Mouse (Mus musculus): ENCODE results near the gene Angptl4. TPM values are rescaled to one million over a fixed set of nuclear protein-coding genes. Genes with fewer than 3 reads are reported as not detected.

Gene Angptl4
- polyA plus RNA-seq, 1 experiment from 2014 or later: 16.6 TPM

DNA sequence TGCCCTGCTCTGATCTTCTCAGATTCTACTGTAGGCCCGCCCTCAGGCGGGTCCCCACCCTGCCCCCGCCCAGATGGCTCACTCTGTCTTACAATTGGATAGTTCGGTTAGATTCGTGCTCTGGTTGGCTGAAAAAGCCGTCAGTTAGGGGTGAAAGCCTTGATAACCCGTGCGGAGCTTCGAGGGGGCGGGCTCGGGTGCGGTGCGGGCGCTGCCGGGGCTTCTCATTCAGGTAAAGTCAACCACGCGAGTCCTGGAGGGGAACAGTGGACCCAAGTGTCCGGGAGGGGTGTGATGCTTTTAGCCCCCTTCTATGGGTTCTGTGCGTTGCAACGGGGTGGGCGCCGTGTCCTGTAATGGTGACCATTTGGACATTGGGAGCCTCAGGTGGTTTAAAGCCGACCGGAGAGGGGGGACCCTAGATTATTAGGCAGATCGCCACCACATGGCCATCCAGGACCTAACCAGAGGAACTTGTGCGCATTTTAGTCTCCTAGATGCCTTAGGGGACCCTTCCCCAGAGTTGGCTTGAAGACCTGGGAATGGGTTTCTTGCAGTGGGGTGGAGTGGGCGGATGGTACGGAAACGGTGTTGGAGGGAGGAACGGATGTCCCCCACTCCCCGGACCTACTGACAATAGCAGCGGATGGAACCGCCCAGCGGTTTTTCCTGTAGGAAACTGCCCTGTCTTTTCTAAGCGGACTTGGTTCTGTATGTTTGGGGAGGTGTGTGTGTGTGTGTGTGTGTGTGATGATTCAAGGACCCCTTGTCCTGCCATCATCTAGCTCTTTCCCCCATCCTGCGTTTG, 28.9 kb upstream of the Angptl4 start, which contains the start of gene Kank3:
TSS of gene Kank3 (plus strand) at position 186 of the 808 bp plus-strand sequence.
- H3K9ac ChIP-seq (ENCODE audit: low read length): peak within 1 kb of the TSS; percentile 41
- no peak within 1 kb of the TSS for H3K27ac ChIP-seq (ENCODE audit: low read depth, low read length)
- WGBS: 1% methylated on average over 36 of the region's 36 CpGs

DNA sequence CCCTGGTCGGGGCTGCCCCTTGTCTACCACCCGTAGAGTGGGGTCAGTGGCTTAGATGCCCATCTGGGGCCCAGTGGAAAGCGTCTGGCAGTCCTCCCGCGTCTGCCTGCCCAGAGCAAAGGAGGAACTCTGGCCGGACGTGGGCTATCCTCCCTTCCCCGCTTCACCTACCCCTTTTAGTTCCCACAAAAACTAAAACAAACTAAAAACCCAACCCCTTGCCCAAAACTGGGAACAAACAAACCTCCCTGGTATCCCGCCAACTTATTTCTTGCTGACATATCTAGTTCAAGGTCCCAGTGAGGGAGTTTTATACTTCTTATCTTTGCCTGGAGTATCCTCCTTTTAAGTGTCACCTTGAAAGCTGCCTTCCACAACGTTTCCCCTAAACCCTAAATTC, 26.6 kb upstream of the Angptl4 start:
- H3K27me3 ChIP-seq (ENCODE audit: control insufficient read depth, insufficient read depth, low read length): peaks cover 2% of the 10 kb centered on the region; the same call in 1 of the 2 replicates
- WGBS: 47% methylated on average over 10 of the region's 10 CpGs
- H3K4me1 ChIP-seq (replicated peaks; ENCODE audit: control insufficient read depth, insufficient read depth, low read length): no peaks in the 10 kb centered on the region
- DNase-seq (ENCODE audit: low spot score) (no peak), ATAC-seq (replicated peaks; ENCODE audit: low FRiP score) (no peak)
- no peaks in the 10 kb centered on the region for H3K9me3 ChIP-seq (ENCODE audit: control insufficient read depth, low read length)
- no peak overlapping the region for H3K9ac ChIP-seq (ENCODE audit: low read length)
- H3K4me2 ChIP-seq (ENCODE audit: low read depth, low read length, severe bottlenecking): no peak overlapping the region
- no peak overlapping the region for H3K4me3 ChIP-seq (ENCODE audit: low read depth, low read length)
- no peak overlapping the region for H3K27ac ChIP-seq (ENCODE audit: low read depth, low read length)
- H3K36me3 ChIP-seq (ENCODE audit: control insufficient read depth, insufficient read depth, low read length): no peaks in the 10 kb centered on the region

More for the DNA sequence above, 28.9 kb upstream of the Angptl4 start, which contains the start of gene Kank3:
- ATAC-seq (replicated peaks; ENCODE audit: low FRiP score) (peak; percentile 96), DNase-seq (ENCODE audit: low spot score) (peak; percentile 93)
- H3K4me3 ChIP-seq (ENCODE audit: low read depth, low read length): peak within 1 kb of the TSS; percentile 50
- no peaks in the 10 kb centered on the region for H3K9me3 ChIP-seq (ENCODE audit: control insufficient read depth, low read length)
- no peaks in the 10 kb centered on the region for H3K36me3 ChIP-seq (ENCODE audit: control insufficient read depth, insufficient read depth, low read length)
- peaks cover 2% of the 10 kb centered on the region; the same call in 1 of the 2 replicates for H3K27me3 ChIP-seq (ENCODE audit: control insufficient read depth, insufficient read depth, low read length)
- H3K4me1 ChIP-seq (replicated peaks; ENCODE audit: control insufficient read depth, insufficient read depth, low read length): no peaks in the 10 kb centered on the region
- peak within 1 kb of the TSS; percentile 75 for H3K4me2 ChIP-seq (ENCODE audit: low read depth, low read length, severe bottlenecking)

DNA sequence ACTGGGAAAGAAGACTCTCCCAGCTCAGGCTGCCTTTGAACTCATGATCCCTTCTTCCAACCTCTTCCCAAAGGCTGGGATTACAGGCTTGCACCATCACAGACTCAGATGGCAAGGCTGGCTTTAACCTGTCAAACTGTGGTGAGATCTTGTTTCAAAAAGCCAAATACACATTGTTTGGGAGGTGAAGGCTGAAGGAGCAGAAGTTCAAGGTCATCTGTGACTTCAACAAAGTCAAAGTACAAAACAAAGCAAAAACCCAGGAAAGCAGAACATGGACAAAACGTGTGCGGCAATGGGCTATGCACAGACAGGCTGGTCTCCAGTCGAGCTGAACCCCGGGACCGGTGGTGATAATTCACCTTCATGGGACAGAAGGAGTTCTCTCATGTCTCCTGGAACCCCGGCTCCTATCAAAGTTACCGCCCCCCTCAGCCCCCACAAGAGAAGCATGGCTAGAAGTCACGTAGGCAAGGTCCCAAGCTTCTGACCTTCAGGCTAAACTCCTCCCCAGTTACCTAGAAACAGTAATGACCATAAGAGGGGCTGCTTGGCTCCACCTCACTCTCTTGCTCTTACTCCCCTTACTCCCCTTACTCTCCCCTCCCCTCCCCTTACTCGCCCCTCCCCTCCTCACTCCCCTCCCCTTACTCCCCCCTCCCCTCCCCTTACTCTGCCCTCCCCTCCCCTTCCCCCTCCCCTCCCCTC, 25.7 kb upstream of the Angptl4 start:
- Histone ChIP-seq H3K4me2 (ENCODE audit: low read depth, low read length, severe bottlenecking) (no peak overlapping the region), H3K27me3 (ENCODE audit: control insufficient read depth, insufficient read depth, low read length) (peaks cover 2% of the 10 kb centered on the region; the same call in 1 of the 2 replicates), H3K9ac (ENCODE audit: low read length) (no peak overlapping the region), H3K4me3 (ENCODE audit: low read depth, low read length) (no peak overlapping the region), H3K27ac (ENCODE audit: low read depth, low read length) (no peak overlapping the region), H3K9me3 (ENCODE audit: control insufficient read depth, low read length) (no peaks in the 10 kb centered on the region), H3K36me3 (ENCODE audit: control insufficient read depth, insufficient read depth, low read length) (no peaks in the 10 kb centered on the region), H3K4me1 (replicated peaks; ENCODE audit: control insufficient read depth, insufficient read depth, low read length) (no peaks in the 10 kb centered on the region)
- 73% methylated on average over 8 of the region's 9 CpGs for WGBS
- ATAC-seq (replicated peaks; ENCODE audit: low FRiP score): no peak
- DNase-seq (ENCODE audit: low spot score): no peak

DNA sequence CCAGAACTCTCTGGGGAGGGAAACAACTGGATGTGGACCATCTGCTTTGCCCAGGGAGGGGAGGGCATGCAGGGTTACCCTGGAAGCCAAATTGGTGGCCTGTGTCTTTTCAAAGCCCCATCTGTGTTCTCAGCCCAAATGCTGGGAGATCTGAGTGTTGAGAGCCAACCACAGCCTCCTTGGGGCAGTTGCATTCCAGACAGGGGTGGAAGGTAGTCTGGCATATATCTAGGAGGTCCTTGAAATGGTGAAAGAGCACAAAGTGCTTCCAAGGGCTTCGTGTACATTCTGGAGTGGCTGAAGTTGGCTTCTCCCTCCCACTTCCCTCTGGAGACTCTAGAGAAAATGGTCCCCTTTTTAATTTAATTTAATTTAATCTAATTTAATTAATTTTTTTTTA, 23.1 kb upstream of the Angptl4 start:
- Histone ChIP-seq H3K4me3 (ENCODE audit: low read depth, low read length) (no peak overlapping the region), H3K4me2 (ENCODE audit: low read depth, low read length, severe bottlenecking) (no peak overlapping the region), H3K9ac (ENCODE audit: low read length) (no peak overlapping the region), H3K9me3 (ENCODE audit: control insufficient read depth, low read length) (no peaks in the 10 kb centered on the region), H3K4me1 (replicated peaks; ENCODE audit: control insufficient read depth, insufficient read depth, low read length) (no peaks in the 10 kb centered on the region), H3K27me3 (ENCODE audit: control insufficient read depth, insufficient read depth, low read length) (no peaks in the 10 kb centered on the region), H3K36me3 (ENCODE audit: control insufficient read depth, insufficient read depth, low read length) (no peaks in the 10 kb centered on the region), H3K27ac (ENCODE audit: low read depth, low read length) (no peak overlapping the region)
- ATAC-seq (replicated peaks; ENCODE audit: low FRiP score) (no peak), DNase-seq (ENCODE audit: low spot score) (no peak)
- 73% methylated on average over 1 of the region's 1 CpGs for WGBS

DNA sequence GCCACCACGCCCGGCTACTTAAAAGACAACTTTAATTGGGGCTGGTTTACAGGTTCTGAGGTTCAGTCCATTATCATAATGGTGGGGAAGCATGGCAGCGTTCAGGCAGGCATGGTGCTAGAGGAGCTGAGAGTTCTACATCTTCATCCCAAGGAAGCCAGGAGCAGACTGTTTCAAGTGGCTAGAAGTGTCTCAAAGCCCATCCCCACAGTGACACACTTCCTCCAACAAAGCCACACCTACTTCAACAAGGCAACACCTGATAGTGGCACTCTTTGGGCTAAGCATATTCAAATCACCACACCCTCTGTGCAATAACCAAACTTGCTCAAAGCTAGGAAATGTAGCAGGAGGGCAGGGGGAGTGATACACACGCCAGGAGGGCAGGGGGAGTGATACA, 22.6 kb upstream of the Angptl4 start:
- H3K4me2 ChIP-seq (ENCODE audit: low read depth, low read length, severe bottlenecking): no peak overlapping the region
- no peak overlapping the region for H3K9ac ChIP-seq (ENCODE audit: low read length)
- no peaks in the 10 kb centered on the region for H3K9me3 ChIP-seq (ENCODE audit: control insufficient read depth, low read length)
- H3K27ac ChIP-seq (ENCODE audit: low read depth, low read length): no peak overlapping the region
- H3K4me3 ChIP-seq (ENCODE audit: low read depth, low read length): no peak overlapping the region
- H3K4me1 ChIP-seq (replicated peaks; ENCODE audit: control insufficient read depth, insufficient read depth, low read length): no peaks in the 10 kb centered on the region
- no peaks in the 10 kb centered on the region for H3K36me3 ChIP-seq (ENCODE audit: control insufficient read depth, insufficient read depth, low read length)
- H3K27me3 ChIP-seq (ENCODE audit: control insufficient read depth, insufficient read depth, low read length): no peaks in the 10 kb centered on the region
- no peak for DNase-seq (ENCODE audit: low spot score)
- WGBS: 57% methylated on average over 4 of the region's 4 CpGs
- ATAC-seq (replicated peaks; ENCODE audit: low FRiP score): no peak

DNA sequence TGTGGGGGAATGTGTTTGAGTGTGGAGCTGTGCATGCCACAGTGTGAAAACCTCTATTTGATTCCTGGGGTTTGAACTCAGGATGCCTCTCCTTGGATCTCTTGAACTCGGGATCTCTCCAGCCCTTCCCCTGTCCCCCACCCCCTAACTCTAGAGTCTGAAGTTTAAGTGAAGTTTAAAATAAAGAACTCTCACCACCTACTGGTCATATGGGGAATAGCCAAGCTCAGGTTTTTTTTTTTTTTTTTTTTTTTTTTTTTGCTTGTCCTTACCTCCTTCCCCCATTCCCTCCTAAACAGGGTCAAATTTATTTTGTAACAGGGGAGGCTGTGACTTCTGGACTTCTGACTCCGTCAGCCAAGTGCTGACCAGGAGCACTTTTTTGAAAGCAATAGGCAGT, 20.6 kb upstream of the Angptl4 start:
- H3K4me1 ChIP-seq (replicated peaks; ENCODE audit: control insufficient read depth, insufficient read depth, low read length): no peaks in the 10 kb centered on the region
- H3K9ac ChIP-seq (ENCODE audit: low read length): no peak overlapping the region
- H3K4me2 ChIP-seq (ENCODE audit: low read depth, low read length, severe bottlenecking): no peak overlapping the region
- H3K27ac ChIP-seq (ENCODE audit: low read depth, low read length): no peak overlapping the region
- H3K9me3 ChIP-seq (ENCODE audit: control insufficient read depth, low read length): no peaks in the 10 kb centered on the region
- H3K27me3 ChIP-seq (ENCODE audit: control insufficient read depth, insufficient read depth, low read length): no peaks in the 10 kb centered on the region
- H3K36me3 ChIP-seq (ENCODE audit: control insufficient read depth, insufficient read depth, low read length): no peaks in the 10 kb centered on the region
- WGBS: 9% methylated on average over 2 of the region's 2 CpGs
- no peak for DNase-seq (ENCODE audit: low spot score)
- no peak for ATAC-seq (replicated peaks; ENCODE audit: low FRiP score)
- no peak overlapping the region for H3K4me3 ChIP-seq (ENCODE audit: low read depth, low read length)

- DNase-seq (ENCODE audit: low spot score) (no peak), ATAC-seq (replicated peaks; ENCODE audit: low FRiP score) (no peak)
- 66% methylated on average over 1 of the region's 1 CpGs for WGBS
- Histone ChIP-seq H3K4me1 (replicated peaks; ENCODE audit: control insufficient read depth, insufficient read depth, low read length) (no peaks in the 10 kb centered on the region), H3K9ac (ENCODE audit: low read length) (no peak overlapping the region), H3K4me3 (ENCODE audit: low read depth, low read length) (no peak overlapping the region), H3K27me3 (ENCODE audit: control insufficient read depth, insufficient read depth, low read length) (no peaks in the 10 kb centered on the region), H3K27ac (ENCODE audit: low read depth, low read length) (no peak overlapping the region), H3K4me2 (ENCODE audit: low read depth, low read length, severe bottlenecking) (no peak overlapping the region), H3K9me3 (ENCODE audit: control insufficient read depth, low read length) (no peaks in the 10 kb centered on the region), H3K36me3 (ENCODE audit: control insufficient read depth, insufficient read depth, low read length) (no peaks in the 10 kb centered on the region)
Observed at GRCm38 (mm10) chr17:33799277-33799676, 17.6 kb upstream of the Angptl4 start.

DNA sequence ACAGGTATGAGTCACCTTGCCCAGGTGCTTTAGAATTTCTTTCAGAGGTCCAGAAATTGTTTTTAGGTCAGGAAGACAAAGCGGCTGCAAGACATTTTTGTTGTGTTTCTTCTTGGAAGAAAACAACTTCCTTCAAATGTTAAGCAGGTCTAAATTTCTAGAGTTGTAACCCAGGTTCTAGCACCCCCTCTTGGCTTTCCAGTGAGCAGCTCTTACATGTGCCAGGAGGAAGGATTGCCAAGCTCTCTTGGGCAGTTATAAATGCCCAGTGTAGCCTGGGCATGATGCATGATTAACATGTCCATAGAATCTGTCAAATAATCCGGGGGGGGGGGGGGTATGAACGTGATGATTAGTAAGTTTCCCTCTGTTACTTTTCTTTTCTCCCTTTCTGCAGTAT, 16.7 kb upstream of the Angptl4 start:
- no peak for ATAC-seq (replicated peaks; ENCODE audit: low FRiP score)
- no peak for DNase-seq (ENCODE audit: low spot score)

More for the DNA sequence above, 16.7 kb upstream of the Angptl4 start:
- H3K27ac ChIP-seq (ENCODE audit: low read depth, low read length): no peak overlapping the region
- 47% methylated on average over 3 of the region's 3 CpGs for WGBS
- no peaks in the 10 kb centered on the region for H3K27me3 ChIP-seq (ENCODE audit: control insufficient read depth, insufficient read depth, low read length)
- H3K9me3 ChIP-seq (ENCODE audit: control insufficient read depth, low read length): no peaks in the 10 kb centered on the region
- no peaks in the 10 kb centered on the region for H3K36me3 ChIP-seq (ENCODE audit: control insufficient read depth, insufficient read depth, low read length)
- H3K4me3 ChIP-seq (ENCODE audit: low read depth, low read length): no peak overlapping the region
- no peaks in the 10 kb centered on the region for H3K4me1 ChIP-seq (replicated peaks; ENCODE audit: control insufficient read depth, insufficient read depth, low read length)
- no peak overlapping the region for H3K4me2 ChIP-seq (ENCODE audit: low read depth, low read length, severe bottlenecking)
- H3K9ac ChIP-seq (ENCODE audit: low read length): no peak overlapping the region
